Mouse (Mus musculus): ENCODE data around the gene Selenbp2.

DNA sequence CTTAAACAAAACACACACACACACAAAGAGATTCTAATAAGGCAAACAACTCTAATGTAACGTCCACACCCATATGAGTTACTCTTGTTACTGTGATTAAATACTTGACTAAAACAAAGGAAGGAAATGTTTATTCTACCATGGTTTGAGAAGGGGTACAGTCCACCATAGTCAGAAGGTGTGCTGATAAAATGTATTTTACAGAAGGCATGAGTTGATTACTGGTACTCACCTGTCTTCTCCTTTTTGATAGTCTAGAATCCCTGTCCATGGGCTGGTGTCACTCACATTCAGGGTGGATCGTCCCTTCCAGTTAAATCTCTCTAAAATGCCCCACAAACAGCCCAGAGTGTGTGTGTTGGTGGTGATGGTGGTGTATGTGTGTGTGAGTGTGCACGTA is 9.5 kb downstream of the Selenbp2 start:
- TF ChIP-seq CTCF (IDR thresholded peaks at IDR 0.05; ENCODE audit: extremely low read depth, insufficient read depth, insufficient read length, insufficient replicate concordance), result no peak
- TF ChIP-seq POLR2A (IDR thresholded peaks at IDR 0.05; ENCODE audit: low read depth, low read length), result no peak
